Mouse (Mus musculus): ENCODE data around the gene Tktl1.
"Not testable (repeated sequence)": the region's sequence is repeated elsewhere in the genome, so short reads cannot be mapped to it uniquely, and the experiment has no call there.

The Tktl1 gene

GRCm38 (mm10) chrX:74176959-74177358 lies at the start of gene Tktl1:
Tktl1 (plus strand) TSS chrX:74177259.
- no peak for DNase-seq (ENCODE audit: low read depth)

- not testable (repeated sequence) for DNase-seq (ENCODE audit: low read depth)
Measured at GRCm38 (mm10) chrX:74135263-74135662, 41.8 kb upstream of the Tktl1 start, which contains the start of gene Mecp2. Mecp2 (minus strand) TSS chrX:74135363.

GRCm38 (mm10) chrX:74167738-74168137 lies 9.3 kb upstream of the Tktl1 start, which contains the start of gene Tex28:
Tex28 (minus strand) TSS chrX:74167838.
- DNase-seq (ENCODE audit: low read depth): no peak

- DNase-seq (ENCODE audit: low read depth): peak; percentile 52
Measured at GRCm38 (mm10) chrX:74203556-74203955, 26.5 kb downstream of the Tktl1 start.

- DNase-seq (ENCODE audit: low read depth): peak; percentile 77
Measured at GRCm38 (mm10) chrX:74218496-74218895, 41.4 kb downstream of the Tktl1 start.

- no peak for DNase-seq (ENCODE audit: low read depth)
Measured at GRCm38 (mm10) chrX:74219449-74219848, 42.4 kb downstream of the Tktl1 start.

- not testable (repeated sequence) for DNase-seq (ENCODE audit: low read depth)
Measured at GRCm38 (mm10) chrX:74220099-74220498, 43.0 kb downstream of the Tktl1 start.

- no peak for DNase-seq (ENCODE audit: low read depth)
Measured at GRCm38 (mm10) chrX:74230038-74230437, 53.0 kb downstream of the Tktl1 start.

- no peak for DNase-seq (ENCODE audit: low read depth)
Measured at GRCm38 (mm10) chrX:74233196-74233595, 56.1 kb downstream of the Tktl1 start.

- no peak for DNase-seq (ENCODE audit: low read depth)
Measured at GRCm38 (mm10) chrX:74240332-74240731, 63.3 kb downstream of the Tktl1 start.

- no peak for DNase-seq (ENCODE audit: low read depth)
Measured at GRCm38 (mm10) chrX:74243396-74243795, 66.3 kb downstream of the Tktl1 start.

GRCm38 (mm10) chrX:74243807-74244206 lies 66.7 kb downstream of the Tktl1 start:
- peak; percentile 44 for DNase-seq (ENCODE audit: low read depth)

- peak; percentile 91 for DNase-seq (ENCODE audit: low read depth)
Measured at GRCm38 (mm10) chrX:74244614-74245083, 67.6 kb downstream of the Tktl1 start.

GRCm38 (mm10) chrX:74245107-74245506 lies 68.0 kb downstream of the Tktl1 start:
- no peak for DNase-seq (ENCODE audit: low read depth)

GRCm38 (mm10) chrX:74245687-74246086 lies 68.6 kb downstream of the Tktl1 start:
- peak; percentile 93 for DNase-seq (ENCODE audit: low read depth)

GRCm38 (mm10) chrX:74246213-74246681 lies 69.2 kb downstream of the Tktl1 start:
- peak; percentile 93 for DNase-seq (ENCODE audit: low read depth)

GRCm38 (mm10) chrX:74246693-74247092 lies 69.6 kb downstream of the Tktl1 start:
- DNase-seq (ENCODE audit: low read depth): no peak

- DNase-seq (ENCODE audit: low read depth): peak; percentile 83
Measured at GRCm38 (mm10) chrX:74248651-74249050, 71.6 kb downstream of the Tktl1 start.

GRCm38 (mm10) chrX:74249615-74250014 lies 72.6 kb downstream of the Tktl1 start, which contains the start of gene Flna:
Flna (minus strand) TSS chrX:74249820.
- DNase-seq (ENCODE audit: low read depth): peak; percentile 79

GRCm38 (mm10) chrX:74254153-74254887 lies 77.3 kb downstream of the Tktl1 start, which contains the start of gene Emd:
Emd (plus strand) TSS chrX:74254687.
- DNase-seq (ENCODE audit: low read depth): peak; percentile 95

GRCm38 (mm10) chrX:74254888-74255565 lies 78.0 kb downstream of the Tktl1 start:
- DNase-seq (ENCODE audit: low read depth): peak; percentile 34

- DNase-seq (ENCODE audit: low read depth): no peak
Measured at GRCm38 (mm10) chrX:74257746-74258145, 80.7 kb downstream of the Tktl1 start.
